Mouse (Mus musculus): ENCODE results near the gene Frmd4b. TPM values are rescaled to one million over a fixed set of nuclear protein-coding genes. Genes with fewer than 3 reads are reported as not detected.

Gene Frmd4b
- total and polyA plus RNA-seq, 3 experiments, result 0.13 to 0.70 (median 0.13) TPM

GRCm38 (mm10) chr6:97431309-97432004 is 185.9 kb downstream of the Frmd4b start:
- no peaks in the 10 kb centered on the region for H3K79me2 ChIP-seq (replicated peaks; ENCODE audit: control insufficient read depth, extremely low read depth, insufficient read depth, poor library complexity, severe bottlenecking)
- dilution Hi-C loops (cut with MboI; ENCODE audit: extremely low pct_ligation_motif_present, extremely low pct_unique_long_range_greater_than_20kb, low sequenced_read_pairs) (no loop called here), in situ Hi-C loops (cut with MboI; ENCODE audit: low pct_ligation_motif_present, low pct_unique_long_range_greater_than_20kb, low sequenced_read_pairs) (loop anchor here (25.0 kb wide), 1 partner anchor 306 kb away; no protein-coding TSS in a partner anchor)
- H3K4me3 ChIP-seq (replicated peaks in 1 of 3; ENCODE audit: low read depth in 2 of 3, low read length in 2 of 3, poor library complexity in 1 of 3), result peak overlapping the region in 1 of 3 experiments; percentile 4
- TF ChIP-seq IRF4 (IDR thresholded peaks at IDR 0.05; ENCODE audit: low read depth, low read length) (peak; percentile 58; the same call in 1 of the 2 replicates), ZMIZ1 (IDR thresholded peaks at IDR 0.05; ENCODE audit: low read depth, low read length) (no peak), SIN3A (IDR thresholded peaks at IDR 0.05; ENCODE audit: low read length) (no peak), MAZ (IDR thresholded peaks at IDR 0.05; ENCODE audit: low read depth, low read length) (no peak), EP300 (IDR thresholded peaks at IDR 0.05; ENCODE audit: low read length) (peak; percentile 46), NELFE (IDR thresholded peaks at IDR 0.05; ENCODE audit: low read depth, low read length) (no peak), ZNF384 (IDR thresholded peaks at IDR 0.05; ENCODE audit: low read depth, low read length) (no peak), GABPA (IDR thresholded peaks at IDR 0.05; ENCODE audit: insufficient replicate concordance, low read depth, low read length) (no peak), ZC3H11A (IDR thresholded peaks at IDR 0.05; ENCODE audit: low read depth, low read length) (no peak), MYC (IDR thresholded peaks at IDR 0.05; ENCODE audit: low read depth, low read length) (no peak), UBTF (IDR thresholded peaks at IDR 0.05; ENCODE audit: low read depth, low read length) (no peak), CHD1 (IDR thresholded peaks at IDR 0.05; ENCODE audit: low read depth, low read length) (no peak), MEF2A (IDR thresholded peaks at IDR 0.05; ENCODE audit: borderline replicate concordance, low read depth, low read length) (no peak), BHLHE40 (IDR thresholded peaks at IDR 0.05; ENCODE audit: low read depth, low read length) (0 out of 2 replicates have a peak, but pooled peaks have one; percentile 3), CTCF (conservative IDR thresholded peaks at IDR 0.05 in 1 of 2, IDR thresholded peaks at IDR 0.05 in 1 of 2; ENCODE audit: low read depth in 2 of 2, low read length in 2 of 2) (no peak), KAT2A (IDR thresholded peaks at IDR 0.05; ENCODE audit: insufficient replicate concordance, low read length) (no peak), RCOR1 (conservative IDR thresholded peaks at IDR 0.05; ENCODE audit: low read depth, low read length) (no peak), USF2 (conservative IDR thresholded peaks at IDR 0.05; ENCODE audit: low read depth, low read length) (no peak), JUN (IDR thresholded peaks at IDR 0.05; ENCODE audit: insufficient read depth, low read depth, low read length) (no peak), SMC3 (IDR thresholded peaks at IDR 0.05; ENCODE audit: low read depth, low read length) (no peak), PAX5 (IDR thresholded peaks at IDR 0.05; ENCODE audit: low read length) (no peak), MXI1 (IDR thresholded peaks at IDR 0.05; ENCODE audit: low read depth, low read length) (no peak), POLR2AphosphoS2 (IDR thresholded peaks at IDR 0.05; ENCODE audit: low read depth, low read length) (no peak), USF1 (IDR thresholded peaks at IDR 0.05; ENCODE audit: low read depth, low read length) (no peak), JUND (conservative IDR thresholded peaks at IDR 0.05; ENCODE audit: low read depth, low read length) (no peak), ELF1 (IDR thresholded peaks at IDR 0.05; ENCODE audit: low read depth, low read length) (no peak)
- no peaks in the 10 kb centered on the region for H3K36me3 ChIP-seq (replicated peaks in 1 of 2; ENCODE audit: control insufficient read depth in 1 of 2, insufficient read depth in 1 of 2, low read length in 1 of 2)
- peak overlapping the region; percentile 32 for H3K4me2 ChIP-seq (ENCODE audit: insufficient read depth, low read depth, poor library complexity, severe bottlenecking)
- DNase-seq (ENCODE audit: extremely low read depth), result peak; percentile 41
- no peak overlapping the region for H3K9ac ChIP-seq (ENCODE audit: insufficient read depth, low read depth)
- peaks cover 4 to 24% of the 10 kb centered on the region in 2 experiments for H3K4me1 ChIP-seq (ENCODE audit: control insufficient read depth in 1 of 2, insufficient read depth in 2 of 2)
- no peaks in the 10 kb centered on the region for H3K9me3 ChIP-seq (replicated peaks; ENCODE audit: low read length)
- no peak overlapping the region for H3K27ac ChIP-seq (ENCODE audit: insufficient read depth, low read depth)
- H3K27me3 ChIP-seq (replicated peaks), result peaks cover 1% of the 10 kb centered on the region

Measured in CH12.LX (cell line).